In genomic region chr1:34863323-34863722, GRCm38 (mm10) we compare ENCODE assay signal across 13 mouse cellular contexts.
"Had no signal": no experiment of that assay in that cellular context is flagged by ENCODE, and none has a peak within 500 bp of the region (broad histone marks: within the 10 kb centered on the region; RNA-seq: fewer than 3 reads in every experiment).

No protein-coding gene starts in this region.

- H3K4me3 ChIP-seq: layer of hippocampus, adult 2 months; limb, embryonic 15.5 days; liver, embryonic 12.5 days; lung, embryonic 15.5 days; midbrain, embryonic 10.5 days; myocyte; neural tube, embryonic 15.5 days had no signal

- H3K27me3 ChIP-seq: limb, embryonic 15.5 days; liver, embryonic 12.5 days; lung, embryonic 15.5 days; neural tube, embryonic 15.5 days had no signal

- H3K4me1 ChIP-seq: limb, embryonic 15.5 days; midbrain, embryonic 10.5 days; neural tube, embryonic 15.5 days had no signal

- DNase-seq: lung, postnatal 4 days; midbrain, embryonic 14.5 days; right cerebral cortex, adult 18-20 months; right cerebral cortex, postnatal 25 days; thymus, adult 18-20 months; thymus, postnatal 14 days had no signal

- H3K9me3 ChIP-seq: limb, embryonic 15.5 days; liver, embryonic 12.5 days; lung, embryonic 15.5 days; midbrain, embryonic 10.5 days; neural tube, embryonic 15.5 days had no signal

- ATAC-seq: liver, embryonic 12.5 days had no signal

- H3K27ac ChIP-seq: layer of hippocampus, adult 2 months; limb, embryonic 15.5 days; liver, embryonic 12.5 days; midbrain, embryonic 10.5 days; neural tube, embryonic 15.5 days had no signal

- H3K9ac ChIP-seq: limb, embryonic 15.5 days; liver, embryonic 12.5 days; lung, embryonic 15.5 days; neural tube, embryonic 15.5 days had no signal

- H3K4me2 ChIP-seq: limb, embryonic 15.5 days; liver, embryonic 12.5 days; lung, embryonic 15.5 days; neural tube, embryonic 15.5 days had no signal
